Mouse (Mus musculus) embryonic facial prominence, embryonic 11.5 days (tissue): ENCODE measurements around the gene Fgf18. TPM values are rescaled to one million over a fixed set of nuclear protein-coding genes. Genes with fewer than 3 reads are reported as not detected.

Experiments used
- ATAC-seq: fragments of 200-750 bp; cut with Nextera tagmentation; replicated peaks from 2 replicates; pipeline ENCODE4 v1.8.0; 2017; ENCODE audit warnings: low read depth; ENCODE audit not compliant: insufficient number of reproducible peaks, low FRiP score, low TSS enrichment
- DNase-seq: peaks from one replicate; pipeline ENCODE4 v3.0.0-alpha.2; 2015; ENCODE audit warnings: low spot score
- H3K27ac ChIP-seq: fragments of 300-500 bp; sonication (generic); replicated peaks from 2 replicates; pipeline ENCODE4 v1.5.1; 2014; ENCODE audit warnings: mild to moderate bottlenecking, low read depth, low read length, control low read depth
- H3K27me3 ChIP-seq: fragments of 300-500 bp; sonication (generic); 2 replicates; pipeline ENCODE4 v1.6.1; 2014; ENCODE audit warnings: mild to moderate bottlenecking, low read length, moderate library complexity, mixed read lengths; ENCODE audit not compliant: control insufficient read depth, insufficient read depth
- H3K36me3 ChIP-seq: fragments of 300-500 bp; sonication (generic); replicated peaks from 2 replicates; pipeline ENCODE4 v1.6.1; 2014; ENCODE audit warnings: low read depth, mild to moderate bottlenecking, low read length, moderate library complexity, mixed read lengths; ENCODE audit not compliant: control insufficient read depth, insufficient read depth
- H3K4me1 ChIP-seq: fragments of 300-500 bp; sonication (generic); 2 replicates; pipeline ENCODE4 v1.6.1; 2014; ENCODE audit warnings: low read length, mixed read lengths; ENCODE audit not compliant: control insufficient read depth, insufficient read depth
- H3K4me2 ChIP-seq: fragments of 300-500 bp; sonication (generic); 2 replicates; pipeline ENCODE4 v1.6.1; 2014; ENCODE audit warnings: low read depth, mild to moderate bottlenecking, control low read depth, low read length, moderate library complexity
- H3K4me3 ChIP-seq: fragments of 300-500 bp; sonication (generic); 2 replicates; pipeline ENCODE4 v1.5.1; 2014; ENCODE audit warnings: low read depth, low read length, control low read depth
- H3K9ac ChIP-seq: fragments of 300-500 bp; sonication (generic); replicated peaks from 2 replicates; pipeline ENCODE4 v1.6.1; 2014; ENCODE audit warnings: mild to moderate bottlenecking, control low read depth, low read length
- H3K9me3 ChIP-seq: fragments of 300-500 bp; sonication (generic); replicated peaks from 2 replicates; pipeline ENCODE4 v1.6.1; 2016; ENCODE audit warnings: mild to moderate bottlenecking, low read length, inconsistent platforms, mixed read lengths; ENCODE audit not compliant: control insufficient read depth
- WGBS: fragments of 180-500 bp; shearing (Covaris S2); extraction: QIAGEN DNeasy Blood & Tissue Kit; methylation state at CpG from one replicate; pipeline ENCODE4 v1.1.7; 2014; 5-methylcytosine and 5-hydroxymethylcytosine counted together
- polyA plus RNA-seq: library from polyadenylated mRNA; unstranded; fragments of >200 nt; fragmentation: Nextera tagmentation; extraction: Ambion mirVana; gene quantifications from 2 replicates; pipeline ENCODE4 v1.2.1, GENCODE M21; 2014

Gene Fgf18
- polyA plus RNA-seq, 1 experiment from 2014 or later: 4.0 TPM

GRCm38 (mm10) chr11:33075293-33075692 lies 71.9 kb downstream of the Fgf18 start:
- Histone ChIP-seq H3K36me3 (no peaks in the 10 kb centered on the region), H3K4me3 (no peak overlapping the region), H3K9ac (no peak overlapping the region), H3K27ac (no peak overlapping the region), H3K4me2 (no peak overlapping the region), H3K27me3 (no peaks in the 10 kb centered on the region), H3K9me3 (no peaks in the 10 kb centered on the region), H3K4me1 (peaks cover 3% of the 10 kb centered on the region; the same call in 1 of the 2 replicates)
- DNase-seq (no peak), ATAC-seq (no peak)
- WGBS: 66% methylated on average over 8 of the region's 8 CpGs

GRCm38 (mm10) chr11:33074541-33074940 lies 72.7 kb downstream of the Fgf18 start:
- DNase-seq: no peak
- Histone ChIP-seq H3K9me3 (no peaks in the 10 kb centered on the region), H3K27me3 (no peaks in the 10 kb centered on the region), H3K27ac (no peak overlapping the region), H3K4me3 (no peak overlapping the region), H3K4me1 (peaks cover 3% of the 10 kb centered on the region; the same call in 1 of the 2 replicates), H3K4me2 (no peak overlapping the region), H3K36me3 (no peaks in the 10 kb centered on the region), H3K9ac (no peak overlapping the region)
- WGBS: 77% methylated on average over 7 of the region's 7 CpGs
- no peak for ATAC-seq

GRCm38 (mm10) chr11:33071358-33071922 lies 75.8 kb downstream of the Fgf18 start:
- DNase-seq: no peak
- WGBS: 85% methylated on average over 5 of the region's 5 CpGs
- Histone ChIP-seq H3K4me3 (no peak overlapping the region), H3K9ac (no peak overlapping the region), H3K4me2 (no peak overlapping the region), H3K36me3 (no peaks in the 10 kb centered on the region), H3K27ac (no peak overlapping the region), H3K27me3 (no peaks in the 10 kb centered on the region), H3K4me1 (no peaks in the 10 kb centered on the region), H3K9me3 (no peaks in the 10 kb centered on the region)
- no peak for ATAC-seq

- WGBS: 79% methylated on average over 6 of the region's 6 CpGs
- DNase-seq (no peak), ATAC-seq (no peak)
Measured at GRCm38 (mm10) chr11:33070520-33070919, 76.7 kb downstream of the Fgf18 start.

More at GRCm38 (mm10) chr11:33070520-33070919, 76.7 kb downstream of the Fgf18 start:
- H3K4me2 ChIP-seq: no peak overlapping the region
- no peaks in the 10 kb centered on the region for H3K4me1 ChIP-seq
- H3K4me3 ChIP-seq: no peak overlapping the region
- no peaks in the 10 kb centered on the region for H3K9me3 ChIP-seq
- H3K36me3 ChIP-seq: no peaks in the 10 kb centered on the region
- no peak overlapping the region for H3K9ac ChIP-seq
- H3K27me3 ChIP-seq: no peaks in the 10 kb centered on the region
- H3K27ac ChIP-seq: no peak overlapping the region

Other genes with a start within 250 kb of the Fgf18 start
- gene Npm1, start 15.8 kb upstream of the Fgf18 start, polyA plus RNA-seq: 1,326 and 1,437 TPM in 2 replicates
- 6.0 and 7.4 TPM in 2 replicates for gene Tlx3, start 56.2 kb upstream of the Fgf18 start, polyA plus RNA-seq
- not detected in 2 replicates for gene Gm12117, start 129.3 kb upstream of the Fgf18 start, polyA plus RNA-seq